Mouse (Mus musculus) embryonic fibroblast, embryonic 13.5 days (primary cell): ENCODE results near the gene Slc29a3.

ENCODE experiments used
- CTCF ChIP-seq: IDR thresholded peaks from 2 replicates; pipeline ENCODE4 v1.5.1; 2011; ENCODE audit warnings: mild to moderate bottlenecking, control low read depth, low read length, moderate library complexity, borderline replicate concordance; ENCODE audit not compliant: insufficient read depth
- POLR2A ChIP-seq: IDR thresholded peaks from 2 replicates; pipeline ENCODE4 v1.6.1; 2011; ENCODE audit warnings: low read depth, mild to moderate bottlenecking, control low read depth, low read length, moderate library complexity

DNA sequence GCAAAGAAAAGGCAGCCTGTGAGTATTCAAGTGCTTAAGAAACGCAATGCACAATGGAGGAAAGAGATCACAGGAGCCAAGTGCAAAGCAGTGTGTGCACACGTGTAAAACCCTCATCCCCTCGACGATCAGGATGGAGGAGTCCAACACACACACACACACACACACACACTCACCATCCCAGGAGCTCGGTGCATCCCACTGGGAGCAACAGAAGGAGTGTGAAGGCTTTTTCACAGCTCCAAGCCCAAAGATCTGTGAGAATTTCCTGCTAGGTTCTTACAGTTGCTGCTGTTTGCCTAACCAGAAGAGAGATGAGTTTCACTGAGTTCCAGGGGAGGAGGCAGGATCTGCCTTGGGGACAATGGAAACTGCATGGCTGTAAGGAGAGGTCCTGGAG lies 20.9 kb downstream of the Slc29a3 start:
- TF ChIP-seq POLR2A: no peak
- TF ChIP-seq CTCF: no peak
